Mouse (Mus musculus) testis, adult 2 months (tissue): Measurements from ENCODE around the gene Thnsl2.

Experiments
- CTCF ChIP-seq: fragments of 200-500 bp; IDR thresholded peaks from 2 replicates; pipeline ENCODE4 v1.5.1; 2012; ENCODE audit warnings: low read depth, mild to moderate bottlenecking, inconsistent platforms, low read length, moderate library complexity; ENCODE audit not compliant: control insufficient read depth, insufficient read depth, insufficient replicate concordance
- POLR2A ChIP-seq: fragments of 200-500 bp; IDR thresholded peaks from 2 replicates; pipeline ENCODE4 v1.6.1; 2012; ENCODE audit warnings: low read depth, mild to moderate bottlenecking, inconsistent platforms, low read length, moderate library complexity; ENCODE audit not compliant: control insufficient read depth

DNA sequence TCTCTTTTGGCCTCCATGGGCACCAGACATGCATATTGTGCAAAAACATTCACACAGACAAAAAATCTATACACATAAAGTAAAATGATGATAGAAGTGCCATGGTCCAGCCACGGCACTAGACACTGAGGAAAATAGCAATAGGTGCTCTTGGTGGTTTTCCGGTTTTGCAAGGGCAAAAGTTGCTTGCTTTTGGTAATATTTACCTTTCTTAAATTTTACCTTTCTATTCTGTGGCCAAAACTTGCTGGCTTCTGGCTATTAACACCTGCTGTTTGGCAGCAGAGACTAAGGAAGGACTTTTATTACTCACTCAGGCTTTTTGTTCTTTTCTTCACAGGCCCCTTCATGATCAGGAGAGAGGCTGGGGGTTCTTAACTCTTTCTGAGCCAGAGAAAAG is 46.3 kb upstream of the Thnsl2 start:
- TF ChIP-seq CTCF, result no peak
- TF ChIP-seq POLR2A, result no peak
